In genomic region chr11:118253447-118254158, GRCm38 (mm10) we compare ENCODE assay signal across 9 mouse cellular contexts. TPM values are rescaled to one million over a fixed set of nuclear protein-coding genes. Genes with fewer than 3 reads are reported as not detected.
A peak's percentile ranks its signal among the peaks of the same experiment; 100 is the strongest.
DNase-seq lines count a peak whose midpoint lies in the region; ATAC-seq and TF ChIP-seq lines count a peak whose summit lies in the region.
"Had no signal": no experiment of that assay in that cellular context is flagged by ENCODE, and none has a peak within 500 bp of the region (broad histone marks: within the 10 kb centered on the region; RNA-seq: fewer than 3 reads in every experiment).

No protein-coding gene starts in this region.

- peak overlapping the region; percentile 78 for H3K27ac ChIP-seq in kidney, postnatal 0 days
- H3K27ac ChIP-seq in cortical plate, adult 2 months (ENCODE audit: insufficient read depth, low read length), result peak overlapping the region; percentile 3; the same call in 1 of the 2 replicates
- H3K27ac ChIP-seq: liver, embryonic 15.5 days had no signal

- no peaks in the 10 kb centered on the region for H3K27me3 ChIP-seq in kidney, postnatal 0 days (ENCODE audit: insufficient read depth, low read length)
- H3K27me3 ChIP-seq: liver, embryonic 15.5 days had no signal

- no peak for ATAC-seq in kidney, postnatal 0 days (replicated peaks; ENCODE audit: low FRiP score, low read depth)
- peak; percentile 6; the same call in 1 of the 2 replicates for ATAC-seq in megakaryocyte, adult 5-6 weeks (ENCODE audit: poor library complexity, severe bottlenecking)

- no peak overlapping the region for H3K4me3 ChIP-seq in kidney, postnatal 0 days (replicated peaks; ENCODE audit: low read depth, low read length)
- H3K4me3 ChIP-seq in cortical plate, adult 2 months (ENCODE audit: insufficient read depth, low read length), result no peak overlapping the region
- H3K4me3 ChIP-seq: liver, embryonic 15.5 days had no signal

- no peak overlapping the region for H3K4me2 ChIP-seq in kidney, postnatal 0 days (ENCODE audit: low read length)
- H3K4me2 ChIP-seq: liver, embryonic 15.5 days had no signal

- peaks cover 20% of the 10 kb centered on the region for H3K4me1 ChIP-seq in kidney, postnatal 0 days (replicated peaks; ENCODE audit: insufficient read depth, low read length)
- H3K4me1 ChIP-seq in cortical plate, adult 2 months (ENCODE audit: control insufficient read depth, insufficient read depth, low read length), result peaks cover 5% of the 10 kb centered on the region

- no peak overlapping the region for H3K9ac ChIP-seq in kidney, postnatal 0 days (ENCODE audit: low read depth, low read length)
- H3K9ac ChIP-seq: liver, embryonic 15.5 days had no signal

- TF ChIP-seq POLR2A in cortical plate, adult 2 months (IDR thresholded peaks at IDR 0.05; ENCODE audit: extremely low read depth, insufficient read depth, low read length), result no peak

- WGBS in kidney, postnatal 0 days, result 80% methylated on average over 7 of the region's 7 CpGs

- H3K9me3 ChIP-seq in kidney, postnatal 0 days (replicated peaks; ENCODE audit: low read length), result no peaks in the 10 kb centered on the region
- H3K9me3 ChIP-seq: liver, embryonic 15.5 days had no signal

- no peak for TF ChIP-seq CTCF in kidney, postnatal 0 days (IDR thresholded peaks at IDR 0.05; ENCODE audit: low read depth)
- no peak for TF ChIP-seq CTCF in cortical plate, adult 2 months (IDR thresholded peaks at IDR 0.05; ENCODE audit: extremely low read depth, insufficient read depth, low read length)

- H3K36me3 ChIP-seq in kidney, postnatal 0 days (ENCODE audit: insufficient read depth, low read length), result peaks cover 4% of the 10 kb centered on the region; the same call in 1 of the 2 replicates

- DNase-seq in cerebellum, adult 11 months, result peak; percentile 39
- no peak for DNase-seq in cerebellum, adult 8-10 months
- no peak for DNase-seq in kidney, postnatal 0 days (ENCODE audit: low spot score)
- DNase-seq in kidney, postnatal 14 days, result no peak
- no peak for DNase-seq in retina, postnatal 1 day
- no peak for DNase-seq in layer of hippocampus, adult 8-10 months (ENCODE audit: low spot score in 2 of 2)

RNA-seq across cellular contexts. Expression of gene Cyth1, which starts 5.2 kb away (rescaled TPM):
- polyA plus RNA-seq in kidney, postnatal 0 days (2015; fragmentation: Nextera tagmentation; extraction: Ambion mirVana), result 16.7 and 17.3 TPM in 2 replicates
- 69.2 and 80.3 TPM in 2 replicates for polyA plus RNA-seq in cortical plate, adult 2 months (2012; rRNA removed)
- total RNA-seq in megakaryocyte, adult 5-6 weeks (2015), result 15.9 and 21.9 TPM in 2 replicates
- total RNA-seq in megakaryocyte, adult 5-6 weeks (2017), result 84.3 and 87.5 TPM in 2 replicates
- total RNA-seq in layer of hippocampus, adult 8-10 months (2022), result 10 to 100 TPM; 84.7 to 96.8 (median 89.4) TPM

RNA-seq across cellular contexts. Expression of gene Usp36, which starts 36.4 kb away (rescaled TPM):
- 10.9 and 11.9 TPM in 2 replicates for polyA plus RNA-seq in kidney, postnatal 0 days (2015; fragmentation: Nextera tagmentation; extraction: Ambion mirVana)
- polyA plus RNA-seq in cortical plate, adult 2 months (2012; rRNA removed), result 26.7 and 27.3 TPM in 2 replicates
- total RNA-seq in megakaryocyte, adult 5-6 weeks (2015), result 4.4 and 8.4 TPM in 2 replicates
- 4.9 and 6.5 TPM in 2 replicates for total RNA-seq in megakaryocyte, adult 5-6 weeks (2017)
- 10 to 100 TPM; 28.7 to 33.8 (median 30.8) TPM for total RNA-seq in layer of hippocampus, adult 8-10 months (2022)
